Mouse (Mus musculus): ENCODE results near the gene 9130230L23Rik.

DNA sequence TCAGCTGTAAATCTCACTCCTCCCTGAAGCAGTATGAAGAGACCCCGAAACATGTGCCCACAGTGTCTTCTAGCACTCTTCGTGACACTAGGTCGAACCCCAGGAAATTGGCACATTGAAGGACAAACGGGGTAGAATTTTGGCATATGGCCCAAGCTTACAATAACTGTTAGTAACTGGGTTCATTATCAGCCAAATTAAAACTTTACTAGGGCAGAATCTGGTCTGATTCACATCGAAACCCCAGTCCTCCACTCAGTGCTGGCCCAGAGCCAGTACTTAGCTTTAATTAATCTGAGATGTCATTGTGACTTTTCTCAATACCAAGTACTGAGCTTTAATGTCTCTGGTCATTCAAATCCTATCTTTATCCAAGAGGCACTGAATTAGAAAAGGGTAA, 46.8 kb upstream of the 9130230L23Rik start:
- TF ChIP-seq CTCF (IDR thresholded peaks at IDR 0.05 in 2 of 3, conservative IDR thresholded peaks at IDR 0.05 in 1 of 3; ENCODE audit: control insufficient read depth in 1 of 3, insufficient read depth in 1 of 3, low read depth in 2 of 3, low read length in 3 of 3, poor library complexity in 1 of 3, severe bottlenecking in 1 of 3) (no peak), MYC (IDR thresholded peaks at IDR 0.05; ENCODE audit: low read depth, low read length) (no peak), RCOR1 (IDR thresholded peaks at IDR 0.05; ENCODE audit: low read depth, low read length) (no peak), POLR2A (IDR thresholded peaks at IDR 0.05; ENCODE audit: control insufficient read depth in 1 of 2, insufficient read depth in 1 of 2, low read depth in 1 of 2, low read length in 2 of 2, poor library complexity in 1 of 2) (no peak), E2F4 (IDR thresholded peaks at IDR 0.05; ENCODE audit: borderline replicate concordance, low read depth, low read length) (no peak), CHD1 (IDR thresholded peaks at IDR 0.05; ENCODE audit: low read depth, low read length) (no peak), ELF1 (IDR thresholded peaks at IDR 0.05; ENCODE audit: low read depth, low read length) (no peak), USF1 (IDR thresholded peaks at IDR 0.05; ENCODE audit: low read depth, low read length) (no peak), GABPA (IDR thresholded peaks at IDR 0.05; ENCODE audit: low read depth, low read length) (no peak), EP300 (IDR thresholded peaks at IDR 0.05; ENCODE audit: low read depth in 1 of 2, low read length in 2 of 2) (no peak), MAZ (IDR thresholded peaks at IDR 0.05; ENCODE audit: low read depth, low read length) (no peak)

All from MEL (cell line).